Mouse (Mus musculus): Measurements from ENCODE around the gene Nck1. TPM values are rescaled to one million over a fixed set of nuclear protein-coding genes. Genes with fewer than 3 reads are reported as not detected.
A peak's percentile ranks its signal among the peaks of the same experiment; 100 is the strongest.

Nck1 gene
- total and polyA plus RNA-seq, 2 experiments from 2014 or later = 14.8 to 45.6 TPM

DNA sequence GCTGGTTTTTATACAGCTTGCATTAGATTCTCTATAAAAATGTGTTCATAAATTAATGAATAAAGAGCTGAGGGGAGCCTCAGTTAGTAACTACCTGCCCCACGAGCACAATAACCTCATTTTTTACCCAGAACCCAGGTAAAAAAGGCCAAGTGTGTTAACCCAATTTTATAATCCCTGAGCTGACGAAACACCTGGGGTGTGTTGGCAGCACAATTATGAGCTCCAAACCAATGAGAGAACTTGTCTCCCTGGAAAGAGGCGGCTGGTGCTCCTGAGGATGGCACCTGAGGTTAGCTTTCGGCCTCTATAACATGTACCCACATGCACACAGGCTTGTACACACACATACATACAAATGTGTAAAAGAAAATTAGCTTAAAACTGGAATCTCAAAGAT is 40.4 kb downstream of the Nck1 start:
- WGBS = 93% methylated on average over 4 of the region's 4 CpGs
- H3K27ac ChIP-seq (ENCODE audit: low read depth, low read length) = no peak overlapping the region
- DNase-seq (ENCODE audit: low spot score) (no peak), ATAC-seq (ENCODE audit: low FRiP score) (no peak)
- H3K36me3 ChIP-seq (ENCODE audit: insufficient read depth, low read length) = no peaks in the 10 kb centered on the region
- TF ChIP-seq CTCF (IDR thresholded peaks at IDR 0.05) = no peak
- no peaks in the 10 kb centered on the region for H3K27me3 ChIP-seq (ENCODE audit: insufficient read depth, low read length)
- no peak overlapping the region for H3K4me2 ChIP-seq (ENCODE audit: low read depth, low read length, poor library complexity, severe bottlenecking)
- H3K4me1 ChIP-seq (ENCODE audit: insufficient read depth, low read length) = no peaks in the 10 kb centered on the region
- H3K4me3 ChIP-seq (ENCODE audit: low read depth, low read length) = no peak overlapping the region
- H3K9ac ChIP-seq (replicated peaks; ENCODE audit: low read length, poor library complexity, severe bottlenecking) = no peak overlapping the region
- H3K9me3 ChIP-seq (ENCODE audit: low read length) = no peaks in the 10 kb centered on the region

- no peaks in the 10 kb centered on the region for H3K27me3 ChIP-seq (ENCODE audit: insufficient read depth, low read length)
- ATAC-seq (ENCODE audit: low FRiP score) (no peak), DNase-seq (ENCODE audit: low spot score) (no peak)
- no peaks in the 10 kb centered on the region for H3K9me3 ChIP-seq (ENCODE audit: low read length)
- H3K4me2 ChIP-seq (ENCODE audit: low read depth, low read length, poor library complexity, severe bottlenecking) = no peak overlapping the region
- H3K4me1 ChIP-seq (ENCODE audit: insufficient read depth, low read length) = no peaks in the 10 kb centered on the region
- no peak overlapping the region for H3K27ac ChIP-seq (ENCODE audit: low read depth, low read length)
- no peak overlapping the region for H3K9ac ChIP-seq (replicated peaks; ENCODE audit: low read length, poor library complexity, severe bottlenecking)
- TF ChIP-seq CTCF (IDR thresholded peaks at IDR 0.05) = peak; percentile 45
- 92% methylated on average over 5 of the region's 5 CpGs for WGBS
- no peaks in the 10 kb centered on the region for H3K36me3 ChIP-seq (ENCODE audit: insufficient read depth, low read length)
- no peak overlapping the region for H3K4me3 ChIP-seq (ENCODE audit: low read depth, low read length)
These were observed 52.2 kb downstream of the Nck1 start for GRCm38 (mm10) chr9:100493611-100494261.

DNA sequence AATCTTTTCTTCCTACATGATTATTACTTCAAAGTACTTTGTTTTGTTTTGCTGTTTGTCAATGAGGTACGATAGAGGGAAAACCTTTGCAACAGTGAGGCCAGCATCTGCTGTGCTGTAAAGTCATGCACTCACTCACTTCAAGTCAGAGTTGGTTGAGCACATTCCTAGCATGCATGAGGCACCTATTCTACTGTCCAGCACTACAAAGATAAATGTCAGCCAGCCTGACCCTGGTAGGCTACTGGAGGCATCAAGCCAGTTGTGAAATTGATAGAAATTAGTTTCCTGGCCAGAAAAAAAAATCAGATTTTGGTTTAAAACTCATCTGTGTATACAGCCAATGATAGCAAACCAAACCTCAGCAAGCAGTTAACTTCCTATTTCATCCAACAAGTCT is 54.5 kb downstream of the Nck1 start:
- DNase-seq (ENCODE audit: low spot score) (no peak), ATAC-seq (ENCODE audit: low FRiP score) (no peak)
- Histone ChIP-seq H3K36me3 (ENCODE audit: insufficient read depth, low read length) (no peaks in the 10 kb centered on the region), H3K27ac (ENCODE audit: low read depth, low read length) (no peak overlapping the region), H3K4me3 (ENCODE audit: low read depth, low read length) (no peak overlapping the region), H3K27me3 (ENCODE audit: insufficient read depth, low read length) (no peaks in the 10 kb centered on the region), H3K4me2 (ENCODE audit: low read depth, low read length, poor library complexity, severe bottlenecking) (no peak overlapping the region), H3K9ac (replicated peaks; ENCODE audit: low read length, poor library complexity, severe bottlenecking) (no peak overlapping the region), H3K9me3 (ENCODE audit: low read length) (no peaks in the 10 kb centered on the region), H3K4me1 (ENCODE audit: insufficient read depth, low read length) (no peaks in the 10 kb centered on the region)
- TF ChIP-seq CTCF (IDR thresholded peaks at IDR 0.05) = no peak
- WGBS = 98% methylated on average over 1 of the region's 1 CpGs

- no peak overlapping the region for H3K4me3 ChIP-seq (ENCODE audit: low read depth, low read length)
- no peak for TF ChIP-seq CTCF (IDR thresholded peaks at IDR 0.05)
- no peak for ATAC-seq (ENCODE audit: low FRiP score)
- H3K27me3 ChIP-seq (ENCODE audit: insufficient read depth, low read length) = no peaks in the 10 kb centered on the region
- no peak overlapping the region for H3K27ac ChIP-seq (ENCODE audit: low read depth, low read length)
- over 99% methylated on average over 6 of the region's 6 CpGs for WGBS
- no peak for DNase-seq (ENCODE audit: low spot score)
- H3K9me3 ChIP-seq (ENCODE audit: low read length) = no peaks in the 10 kb centered on the region
- no peak overlapping the region for H3K4me2 ChIP-seq (ENCODE audit: low read depth, low read length, poor library complexity, severe bottlenecking)
- no peak overlapping the region for H3K9ac ChIP-seq (replicated peaks; ENCODE audit: low read length, poor library complexity, severe bottlenecking)
- H3K4me1 ChIP-seq (ENCODE audit: insufficient read depth, low read length) = no peaks in the 10 kb centered on the region
- no peaks in the 10 kb centered on the region for H3K36me3 ChIP-seq (ENCODE audit: insufficient read depth, low read length)
These were observed 57.0 kb downstream of the Nck1 start for GRCm38 (mm10) chr9:100488969-100489368.

- H3K4me1 ChIP-seq (ENCODE audit: insufficient read depth, low read length) = no peaks in the 10 kb centered on the region
- no peak for TF ChIP-seq CTCF (IDR thresholded peaks at IDR 0.05)
- 78% methylated on average over 7 of the region's 7 CpGs for WGBS
- no peaks in the 10 kb centered on the region for H3K9me3 ChIP-seq (ENCODE audit: low read length)
- no peaks in the 10 kb centered on the region for H3K27me3 ChIP-seq (ENCODE audit: insufficient read depth, low read length)
- H3K9ac ChIP-seq (replicated peaks; ENCODE audit: low read length, poor library complexity, severe bottlenecking) = no peak overlapping the region
- DNase-seq (ENCODE audit: low spot score) = no peak
- H3K4me2 ChIP-seq (ENCODE audit: low read depth, low read length, poor library complexity, severe bottlenecking) = no peak overlapping the region
- H3K36me3 ChIP-seq (ENCODE audit: insufficient read depth, low read length) = no peaks in the 10 kb centered on the region
- no peak overlapping the region for H3K27ac ChIP-seq (ENCODE audit: low read depth, low read length)
- ATAC-seq (ENCODE audit: low FRiP score) = no peak
- no peak overlapping the region for H3K4me3 ChIP-seq (ENCODE audit: low read depth, low read length)
These were observed 57.7 kb downstream of the Nck1 start for GRCm38 (mm10) chr9:100488056-100488713.

GRCm38 (mm10) chr9:100486431-100486830 is 59.5 kb downstream of the Nck1 start, which contains the start of gene Il20rb:
TSS of gene Il20rb (minus strand) at chr9:100486788.
- no peaks in the 10 kb centered on the region for H3K36me3 ChIP-seq (ENCODE audit: insufficient read depth, low read length)
- no peaks in the 10 kb centered on the region for H3K27me3 ChIP-seq (ENCODE audit: insufficient read depth, low read length)
- H3K4me2 ChIP-seq (ENCODE audit: low read depth, low read length, poor library complexity, severe bottlenecking) = no peak within 1 kb of the TSS
- H3K27ac ChIP-seq (ENCODE audit: low read depth, low read length) = no peak within 1 kb of the TSS
- no peaks in the 10 kb centered on the region for H3K4me1 ChIP-seq (ENCODE audit: insufficient read depth, low read length)
- DNase-seq (ENCODE audit: low spot score) (peak; percentile 38), ATAC-seq (ENCODE audit: low FRiP score) (no peak)
- H3K4me3 ChIP-seq (ENCODE audit: low read depth, low read length) = no peak within 1 kb of the TSS
- no peaks in the 10 kb centered on the region for H3K9me3 ChIP-seq (ENCODE audit: low read length)
- 87% methylated on average over 5 of the region's 5 CpGs for WGBS
- no peak within 1 kb of the TSS for H3K9ac ChIP-seq (replicated peaks; ENCODE audit: low read length, poor library complexity, severe bottlenecking)
- TF ChIP-seq CTCF (IDR thresholded peaks at IDR 0.05) = no peak

Measured in midbrain, postnatal 0 days (tissue).